Mouse (Mus musculus): ENCODE data around the gene Zswim1. TPM values are rescaled to one million over a fixed set of nuclear protein-coding genes. Genes with fewer than 3 reads are reported as not detected.
"Not testable (repeated sequence)": the region's sequence is repeated elsewhere in the genome, so short reads cannot be mapped to it uniquely, and the experiment has no call there.

The Zswim1 gene
- total RNA-seq, 2 experiments from 2014 or later: 22.7 to 22.9 TPM

DNA sequence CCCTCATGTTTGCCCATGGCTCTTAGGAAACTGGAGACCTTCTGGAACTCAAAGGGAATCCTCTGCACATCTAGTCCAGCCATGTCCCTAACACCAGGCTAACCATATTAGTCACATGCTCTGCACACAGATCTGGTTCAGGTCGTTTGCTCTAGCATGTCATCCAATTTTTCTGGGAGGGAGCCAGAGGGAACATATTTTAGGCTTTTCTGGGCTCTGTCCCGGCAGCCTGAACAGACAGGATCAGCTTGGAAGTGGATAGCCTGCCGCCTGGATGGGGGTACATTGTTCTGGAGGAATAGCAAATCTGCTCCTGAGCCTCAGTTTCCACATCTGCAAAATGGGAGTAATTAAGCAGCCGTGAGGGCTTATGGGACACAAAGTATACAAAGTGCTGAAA, 38.6 kb downstream of the Zswim1 start:
- DNase-seq (ENCODE audit: extremely low spot score in 1 of 2, low spot score in 1 of 2): no peak

DNA sequence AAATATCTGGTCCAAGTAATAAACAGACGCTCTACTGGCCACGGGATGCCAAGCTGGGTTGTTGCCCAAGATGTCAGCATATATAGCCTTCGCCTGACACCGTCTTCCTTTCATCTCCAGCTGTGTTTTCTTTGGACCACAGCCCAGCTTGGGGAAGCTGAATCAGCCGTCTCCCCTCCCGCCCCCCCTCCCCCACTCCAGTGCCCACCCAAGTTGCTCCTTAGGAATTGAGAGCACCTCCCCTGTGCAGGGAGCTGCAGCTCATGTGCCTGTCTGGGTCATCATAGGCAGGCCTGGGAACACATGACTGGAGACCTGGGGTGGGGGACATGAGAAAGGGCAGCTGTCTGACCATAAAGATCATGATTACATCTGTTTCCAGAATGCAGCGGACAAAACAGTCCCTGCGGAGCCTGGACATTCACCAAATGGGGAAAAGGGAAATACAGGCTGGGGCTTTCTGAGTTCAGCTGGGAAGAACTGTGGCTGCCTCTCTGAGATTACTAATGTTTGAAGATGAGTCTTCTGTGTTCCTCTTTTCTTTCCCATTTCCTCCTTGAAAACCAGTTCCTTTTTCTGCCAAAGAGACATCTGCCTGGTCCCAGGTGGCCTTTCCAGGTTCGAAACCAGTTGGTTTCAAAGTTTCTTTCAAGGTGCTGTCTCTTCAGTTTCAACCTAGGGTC, 39.8 kb downstream of the Zswim1 start:
- DNase-seq (ENCODE audit: extremely low spot score in 1 of 2, low spot score in 1 of 2): no peak

GRCm38 (mm10) chr2:164863411-164863810, 40.9 kb downstream of the Zswim1 start:
- not testable (repeated sequence) for DNase-seq (ENCODE audit: extremely low spot score in 1 of 2, low spot score in 1 of 2)

- DNase-seq (ENCODE audit: extremely low spot score in 1 of 2, low spot score in 1 of 2): no peak
Observed at GRCm38 (mm10) chr2:164864593-164864992, 42.1 kb downstream of the Zswim1 start.

- DNase-seq (ENCODE audit: extremely low spot score in 1 of 2, low spot score in 1 of 2): no peak
Observed at GRCm38 (mm10) chr2:164866741-164867551, 44.5 kb downstream of the Zswim1 start.

GRCm38 (mm10) chr2:164867566-164867965, 45.1 kb downstream of the Zswim1 start:
- DNase-seq (ENCODE audit: extremely low spot score in 1 of 2, low spot score in 1 of 2): no peak

- DNase-seq (ENCODE audit: extremely low spot score in 1 of 2, low spot score in 1 of 2): no peak
Observed at GRCm38 (mm10) chr2:164868491-164868890, 46.0 kb downstream of the Zswim1 start.

- DNase-seq (ENCODE audit: extremely low spot score in 1 of 2, low spot score in 1 of 2): no peak
Observed at GRCm38 (mm10) chr2:164871602-164872303, 49.3 kb downstream of the Zswim1 start.

- DNase-seq (ENCODE audit: extremely low spot score in 1 of 2, low spot score in 1 of 2): no peak
Observed at GRCm38 (mm10) chr2:164873621-164874020, 51.1 kb downstream of the Zswim1 start.

GRCm38 (mm10) chr2:164874239-164874769, 51.8 kb downstream of the Zswim1 start:
- DNase-seq (ENCODE audit: extremely low spot score in 1 of 2, low spot score in 1 of 2): no peak

- DNase-seq (ENCODE audit: extremely low spot score in 1 of 2, low spot score in 1 of 2): not testable (repeated sequence)
Observed at GRCm38 (mm10) chr2:164875648-164876047, 53.2 kb downstream of the Zswim1 start.

Other genes starting within 250 kb of the Zswim1 start
- not detected for gene Spint3, start 249.2 kb upstream of the Zswim1 start, total RNA-seq (2021)
- not detected for gene Wfdc6a, start 237.2 kb upstream of the Zswim1 start, total RNA-seq (2021)
- gene Eppin, start 229.1 kb upstream of the Zswim1 start, total RNA-seq (2021): not detected
- gene Wfdc6b, start 209.2 kb upstream of the Zswim1 start, total RNA-seq (2021): not detected
- not detected for gene Wfdc8, start 209.1 kb upstream of the Zswim1 start, total RNA-seq (2021)
- gene Wfdc16, start 183.9 kb upstream of the Zswim1 start, total RNA-seq (2021): not detected
- not detected for gene Wfdc10, start 166.6 kb upstream of the Zswim1 start, total RNA-seq (2021)
- gene Wfdc9, start 166.1 kb upstream of the Zswim1 start, total RNA-seq (2021): not detected
- gene Wfdc11, start 148.6 kb upstream of the Zswim1 start, total RNA-seq (2021): not detected
- gene Wfdc13, start 137.6 kb upstream of the Zswim1 start, total RNA-seq (2021): not detected
- not detected for gene Spint4, start 124.2 kb upstream of the Zswim1 start, total RNA-seq (2021)
- gene Spint5, start 107.4 kb upstream of the Zswim1 start, total RNA-seq (2021): not detected
- gene Wfdc3, start 76.8 kb upstream of the Zswim1 start, total RNA-seq (2021): 1 to 10 TPM in 1 of 2 experiments, under 1 TPM in 1; 0.89 to 1.0 TPM
- 10 to 100 TPM; 37.0 TPM for gene Dnttip1, start 76.7 kb upstream of the Zswim1 start, total RNA-seq (2021)
- gene Ube2c, start 52.8 kb upstream of the Zswim1 start, total RNA-seq (2021): 1 to 10 TPM in 1 of 2 experiments, not detected in 1; 1.2 TPM
- not detected for gene Tnnc2, start 42.7 kb upstream of the Zswim1 start, total RNA-seq (2021)
- gene Snx21, start 36.9 kb upstream of the Zswim1 start, total RNA-seq (2021): 10 to 100 TPM; 38.0 to 45.8 TPM
- gene Acot8, start 17.8 kb upstream of the Zswim1 start, total RNA-seq (2021): 10 to 100 TPM; 24.3 to 25.4 TPM
- gene Zswim3, start 17.6 kb upstream of the Zswim1 start, total RNA-seq (2021): 1 to 10 TPM; 7.8 to 9.3 TPM
- gene Spata25, start 5.9 kb downstream of the Zswim1 start, total RNA-seq (2021): not detected
- 100 to 1,000 TPM in 1 of 2 experiments, 10 to 100 TPM in 1; 93.3 to 106 TPM for gene Ctsa, start 10.2 kb downstream of the Zswim1 start, total RNA-seq (2021)
- 1 to 10 TPM; 3.4 to 4.6 TPM for gene Neurl2, start 10.8 kb downstream of the Zswim1 start, total RNA-seq (2021)
- gene Pltp, start 35.0 kb downstream of the Zswim1 start, total RNA-seq (2021): 10 to 100 TPM; 68.8 to 73.7 TPM
- 10 to 100 TPM; 40.4 to 47.2 TPM for gene Pcif1, start 56.6 kb downstream of the Zswim1 start, total RNA-seq (2021)
- 10 to 100 TPM; 23.3 to 29.1 TPM for gene Zfp335, start 89.1 kb downstream of the Zswim1 start, total RNA-seq (2021)
- 1 to 10 TPM; 1.5 to 1.8 TPM for gene Mmp9, start 118.1 kb downstream of the Zswim1 start, total RNA-seq (2021)
- gene Slc12a5, start 138.1 kb downstream of the Zswim1 start, total RNA-seq (2021): 100 to 1,000 TPM; 366 to 382 TPM
- gene Ncoa5, start 212.2 kb downstream of the Zswim1 start, total RNA-seq (2021): 10 to 100 TPM; 50.2 to 56.1 TPM
- 1 to 10 TPM in 1 of 2 experiments, under 1 TPM in 1; 0.66 to 1.6 TPM for gene Cd40, start 232.9 kb downstream of the Zswim1 start, total RNA-seq (2021)